Mouse (Mus musculus) intestine, embryonic 15.5 days (tissue): ENCODE measurements around the gene Anks1. TPM values are rescaled to one million over a fixed set of nuclear protein-coding genes. Genes with fewer than 3 reads are reported as not detected.

ENCODE experiments used
- ATAC-seq: fragments of 200-750 bp; cut with Nextera tagmentation; 2 replicates; pipeline ENCODE4 v1.8.0; 2017; ENCODE audit warnings: moderate TSS enrichment, moderate library complexity
- H3K27ac ChIP-seq: fragments of 300-500 bp; sonication (generic); 2 replicates; pipeline ENCODE4 v1.5.1; 2015; ENCODE audit warnings: mild to moderate bottlenecking, inconsistent platforms
- H3K27me3 ChIP-seq: fragments of 300-500 bp; sonication (generic); replicated peaks from 2 replicates; pipeline ENCODE4 v1.6.1; 2015; ENCODE audit warnings: inconsistent platforms
- H3K36me3 ChIP-seq: fragments of 300-500 bp; sonication (generic); 2 replicates; pipeline ENCODE4 v1.6.1; 2015; ENCODE audit warnings: inconsistent platforms
- H3K4me1 ChIP-seq: fragments of 300-500 bp; sonication (generic); replicated peaks from 2 replicates; pipeline ENCODE4 v1.6.1; 2015; ENCODE audit warnings: inconsistent platforms
- H3K4me2 ChIP-seq: fragments of 300-500 bp; sonication (generic); replicated peaks from 2 replicates; pipeline ENCODE4 v1.6.1; 2015; ENCODE audit warnings: mild to moderate bottlenecking, inconsistent platforms
- H3K4me3 ChIP-seq: fragments of 300-500 bp; sonication (generic); replicated peaks from 2 replicates; pipeline ENCODE4 v1.5.1; 2015; ENCODE audit warnings: inconsistent platforms
- H3K9ac ChIP-seq: fragments of 300-500 bp; sonication (generic); 2 replicates; pipeline ENCODE4 v1.6.1; 2015; ENCODE audit warnings: inconsistent platforms
- H3K9me3 ChIP-seq: fragments of 300-500 bp; sonication (generic); 2 replicates; pipeline ENCODE4 v1.6.1; 2016; ENCODE audit warnings: inconsistent platforms
- WGBS: fragments of 180-500 bp; shearing (Covaris S2); methylation state at CpG from one replicate; pipeline ENCODE4 v1.1.7; 2015; 5-methylcytosine and 5-hydroxymethylcytosine counted together
- polyA plus RNA-seq: library from polyadenylated mRNA; unstranded; fragments of >200 nt; fragmentation: Nextera tagmentation; extraction: Ambion mirVana; gene quantifications from 2 replicates; pipeline ENCODE4 v1.2.1, GENCODE M21; 2015

The Anks1 gene
- 12.5 and 13.3 TPM in 2 replicates for polyA plus RNA-seq

DNA sequence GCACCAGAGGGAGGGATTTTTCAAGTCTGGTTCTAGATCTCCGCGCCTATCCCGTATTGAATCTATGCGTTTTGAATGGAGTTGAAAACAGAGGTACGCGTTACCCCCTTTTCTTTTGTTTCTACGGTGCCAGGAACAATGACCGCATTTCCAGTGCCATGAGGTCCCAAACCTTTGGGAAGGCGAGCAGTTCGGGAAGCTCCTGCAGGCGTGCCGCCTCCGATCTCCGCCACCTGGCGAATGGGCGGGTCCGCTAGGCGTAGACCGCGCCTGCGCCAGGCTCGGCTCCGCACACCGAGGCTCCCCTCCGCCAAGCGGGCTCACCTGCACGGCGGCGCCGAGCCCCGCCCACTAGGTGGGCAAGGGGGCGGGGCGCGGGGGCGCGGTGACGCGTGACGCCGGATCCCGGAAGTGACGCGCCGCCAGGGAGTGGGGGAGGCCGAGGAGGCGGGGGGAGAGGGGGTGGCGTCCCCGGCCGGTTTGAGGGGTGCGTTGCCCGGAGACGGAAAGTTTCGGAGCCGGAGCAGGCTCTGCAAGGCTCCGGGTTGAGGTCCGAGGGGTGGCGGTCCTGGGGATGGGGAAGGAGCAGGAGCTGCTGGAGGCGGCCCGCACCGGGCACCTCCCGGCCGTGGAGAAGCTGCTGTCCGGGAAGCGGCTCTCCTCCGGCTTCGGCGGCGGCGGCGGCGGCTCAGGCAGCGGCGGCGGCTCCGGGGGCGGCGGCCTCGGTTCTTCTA, at the start of gene Anks1:
Gene Anks1, plus strand, starts transcription at position 419 of the 734 bp plus-strand sequence.
- Histone ChIP-seq H3K9ac (peak within 1 kb of the TSS; percentile 86), H3K36me3 (no peaks in the 10 kb centered on the region), H3K4me1 (peaks cover 11% of the 10 kb centered on the region), H3K27me3 (no peaks in the 10 kb centered on the region), H3K4me3 (peak within 1 kb of the TSS; percentile 96), H3K27ac (peak within 1 kb of the TSS; percentile 85), H3K9me3 (no peaks in the 10 kb centered on the region), H3K4me2 (peak within 1 kb of the TSS; percentile 85)
- ATAC-seq = peak; percentile 94
- WGBS = under 1% methylated on average over 76 of the region's 78 CpGs

DNA sequence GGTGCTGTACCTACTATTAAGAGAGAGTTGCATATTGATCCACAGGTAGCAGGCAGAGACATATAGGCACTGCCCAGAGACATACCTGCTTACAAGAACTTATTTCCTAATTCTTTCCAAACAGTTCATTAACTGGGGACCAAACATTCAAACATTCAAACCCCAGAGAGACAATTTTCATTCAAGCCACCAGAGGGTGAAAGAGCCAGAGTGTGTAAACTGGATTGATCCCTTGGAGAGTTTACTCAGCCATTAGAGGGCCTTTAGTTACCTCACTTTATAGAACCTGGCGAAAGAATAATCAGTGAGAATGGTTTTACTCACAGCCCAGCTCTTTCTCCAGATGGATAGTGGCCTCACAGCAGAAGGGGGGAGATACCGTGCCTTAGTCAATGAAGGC, 43.6 kb upstream of the Anks1 start:
- no peak for ATAC-seq
- H3K4me3 ChIP-seq = no peak overlapping the region
- H3K9ac ChIP-seq = no peak overlapping the region
- no peaks in the 10 kb centered on the region for H3K27me3 ChIP-seq
- H3K4me1 ChIP-seq = no peaks in the 10 kb centered on the region
- H3K27ac ChIP-seq = no peak overlapping the region
- no peaks in the 10 kb centered on the region for H3K9me3 ChIP-seq
- 64% methylated on average over 2 of the region's 2 CpGs for WGBS
- no peaks in the 10 kb centered on the region for H3K36me3 ChIP-seq
- no peak overlapping the region for H3K4me2 ChIP-seq

DNA sequence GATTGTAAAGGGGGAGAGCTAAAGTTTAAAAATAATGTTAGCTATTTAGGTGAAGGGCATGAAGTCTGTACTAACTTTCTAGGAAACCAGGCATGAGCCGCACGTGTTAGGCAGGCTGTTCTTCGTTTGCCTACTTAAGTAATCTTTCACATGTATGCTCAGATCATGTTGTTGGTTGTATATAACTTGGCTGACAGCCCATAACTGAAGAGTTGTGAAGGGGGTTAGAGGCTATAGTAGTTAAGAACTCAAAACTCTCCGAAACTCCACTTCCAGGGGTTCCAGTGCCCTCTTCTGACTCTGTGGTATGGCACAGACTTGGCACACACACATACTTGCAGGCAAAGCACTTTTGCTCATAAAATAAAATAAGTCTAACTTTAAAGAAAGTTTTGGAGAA, 42.4 kb upstream of the Anks1 start:
- no peaks in the 10 kb centered on the region for H3K27me3 ChIP-seq
- H3K9ac ChIP-seq = no peak overlapping the region
- H3K36me3 ChIP-seq = no peaks in the 10 kb centered on the region
- WGBS = 65% methylated on average over 4 of the region's 4 CpGs
- no peaks in the 10 kb centered on the region for H3K9me3 ChIP-seq
- no peak overlapping the region for H3K27ac ChIP-seq
- H3K4me3 ChIP-seq = no peak overlapping the region
- no peak overlapping the region for H3K4me2 ChIP-seq
- H3K4me1 ChIP-seq = no peaks in the 10 kb centered on the region
- no peak for ATAC-seq

DNA sequence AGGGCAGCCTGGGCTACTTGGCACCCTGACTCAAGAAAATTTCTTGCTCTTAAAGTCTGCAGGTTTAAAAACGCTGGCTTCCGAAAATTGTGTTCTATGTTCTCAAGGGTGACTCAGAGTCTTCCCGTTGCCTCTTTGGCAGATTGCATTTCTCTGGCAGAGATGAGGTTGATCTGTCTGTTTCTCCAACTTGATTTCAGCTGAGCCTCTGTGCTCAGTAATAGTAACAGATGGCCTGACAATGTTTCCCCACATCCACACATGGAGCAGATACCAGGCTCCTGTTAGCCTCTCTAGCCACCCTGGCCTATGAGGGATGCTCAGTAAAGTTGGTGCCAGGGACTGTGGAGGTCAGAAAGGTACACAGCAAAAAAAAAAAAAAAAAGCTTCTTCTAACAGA, 37.3 kb upstream of the Anks1 start:
- ATAC-seq = no peak

DNA sequence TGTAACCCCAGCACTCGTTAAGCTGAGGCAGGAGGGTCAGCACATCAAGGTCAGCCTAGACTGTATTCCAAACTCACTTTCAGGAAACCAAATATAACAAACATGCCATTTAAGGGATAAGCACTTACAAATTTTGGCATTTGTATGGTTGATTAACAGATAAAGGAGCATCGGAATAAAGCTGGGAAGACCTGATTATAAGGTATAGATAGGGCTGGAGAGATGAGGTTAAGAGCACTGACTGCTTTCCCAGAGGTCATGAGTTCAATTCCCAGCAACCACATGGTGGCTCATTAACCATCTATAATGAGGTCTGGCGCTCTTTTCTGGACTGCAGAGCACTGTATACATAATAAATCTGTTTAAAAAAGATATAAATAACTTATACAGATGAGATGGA, 35.5 kb upstream of the Anks1 start:
- peaks cover 3% of the 10 kb centered on the region; the same call in 1 of the 2 replicates for H3K4me1 ChIP-seq
- H3K4me2 ChIP-seq = no peak overlapping the region
- no peak overlapping the region for H3K9ac ChIP-seq
- no peak overlapping the region for H3K27ac ChIP-seq
- no peaks in the 10 kb centered on the region for H3K27me3 ChIP-seq
- no peak for ATAC-seq
- 46% methylated on average over 3 of the region's 3 CpGs for WGBS
- no peaks in the 10 kb centered on the region for H3K9me3 ChIP-seq
- H3K4me3 ChIP-seq = no peak overlapping the region
- no peaks in the 10 kb centered on the region for H3K36me3 ChIP-seq

More for the DNA sequence above, 37.3 kb upstream of the Anks1 start:
- H3K9me3 ChIP-seq = no peaks in the 10 kb centered on the region
- H3K4me1 ChIP-seq = peaks cover 3% of the 10 kb centered on the region; the same call in 1 of the 2 replicates
- H3K27me3 ChIP-seq = no peaks in the 10 kb centered on the region
- H3K27ac ChIP-seq = no peak overlapping the region
- no peak overlapping the region for H3K4me2 ChIP-seq
- no peak overlapping the region for H3K4me3 ChIP-seq
- H3K9ac ChIP-seq = no peak overlapping the region
- WGBS = 90% methylated on average over 3 of the region's 3 CpGs
- H3K36me3 ChIP-seq = no peaks in the 10 kb centered on the region

DNA sequence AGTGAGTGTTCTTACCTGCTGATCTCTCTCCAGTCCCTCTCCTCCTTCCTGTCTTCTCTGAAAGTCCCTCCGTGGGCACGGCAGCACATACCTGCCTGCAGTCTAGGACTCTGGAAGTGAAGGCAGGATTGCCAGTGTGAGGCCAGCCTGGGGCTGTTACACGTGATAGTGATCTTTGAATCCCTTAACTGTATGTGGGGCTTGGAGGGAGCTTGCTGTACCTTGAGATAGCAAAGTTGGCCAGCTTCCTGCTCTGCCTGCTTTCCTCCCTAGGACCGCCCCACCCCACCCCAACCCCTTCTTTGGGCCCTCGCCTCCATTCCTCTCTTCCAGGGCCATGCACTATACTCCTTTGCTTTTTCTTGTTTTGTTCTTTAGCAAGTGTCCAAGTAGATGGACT, 34.6 kb upstream of the Anks1 start:
- Histone ChIP-seq H3K36me3 (no peaks in the 10 kb centered on the region; the same call in 1 of the 2 replicates), H3K4me2 (no peak overlapping the region), H3K27me3 (no peaks in the 10 kb centered on the region), H3K9me3 (no peaks in the 10 kb centered on the region), H3K4me1 (peaks cover 3% of the 10 kb centered on the region; the same call in 1 of the 2 replicates), H3K9ac (no peak overlapping the region), H3K27ac (0 out of 2 replicates have a peak overlapping the region, but pooled peaks have one; percentile 32), H3K4me3 (no peak overlapping the region)
- WGBS = 57% methylated on average over 5 of the region's 5 CpGs
- peak; percentile 91 for ATAC-seq

DNA sequence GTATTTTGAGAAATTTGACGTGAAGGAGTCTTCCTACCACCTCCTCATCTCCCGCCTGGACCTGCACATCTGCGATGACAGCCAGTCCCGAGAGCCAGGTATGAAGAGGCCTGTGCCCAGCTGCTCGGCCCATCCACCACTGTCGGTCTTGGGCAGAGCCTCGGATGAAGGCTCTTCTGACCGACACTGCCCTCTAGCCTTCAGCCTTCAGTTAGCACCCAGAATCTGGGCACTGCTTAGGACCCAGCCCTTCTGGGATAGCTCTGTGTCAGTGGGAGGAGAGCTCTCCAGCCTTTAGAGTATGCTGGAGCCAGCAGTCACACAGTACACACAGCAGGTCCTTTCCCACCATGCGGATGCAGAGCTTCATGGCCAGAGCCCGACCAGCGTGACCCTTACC, 27.6 kb upstream of the Anks1 start:
- Histone ChIP-seq H3K36me3 (peaks cover 38% of the 10 kb centered on the region), H3K27ac (no peak overlapping the region), H3K9ac (no peak overlapping the region), H3K9me3 (no peaks in the 10 kb centered on the region), H3K4me1 (no peaks in the 10 kb centered on the region), H3K27me3 (no peaks in the 10 kb centered on the region), H3K4me3 (no peak overlapping the region), H3K4me2 (no peak overlapping the region)
- ATAC-seq = peak; percentile 49; the same call in 1 of the 2 replicates
- 61% methylated on average over 11 of the region's 11 CpGs for WGBS

DNA sequence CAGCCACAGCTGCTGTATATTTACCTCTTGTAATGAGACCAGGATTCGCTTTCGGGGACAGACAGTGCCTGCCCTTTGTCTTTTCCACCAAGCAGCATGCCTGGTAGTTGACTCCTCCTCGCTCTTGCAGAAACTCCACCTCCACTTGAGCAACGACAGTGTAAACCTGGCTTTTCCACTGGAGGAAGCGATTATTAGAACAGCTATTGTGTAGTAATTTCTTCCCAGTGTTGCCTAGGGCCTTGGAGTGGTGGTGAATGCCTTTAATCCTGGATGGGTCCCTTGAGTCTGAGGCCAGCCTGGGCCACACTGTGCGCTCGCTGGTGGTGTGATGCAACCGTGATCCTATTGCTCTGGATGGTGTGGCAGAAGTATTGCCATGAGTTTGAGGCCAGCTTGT, 26.0 kb upstream of the Anks1 start:
- Histone ChIP-seq H3K4me3 (no peak overlapping the region), H3K27me3 (no peaks in the 10 kb centered on the region), H3K9ac (no peak overlapping the region), H3K27ac (no peak overlapping the region), H3K4me2 (no peak overlapping the region), H3K36me3 (peaks cover 45% of the 10 kb centered on the region), H3K9me3 (no peaks in the 10 kb centered on the region), H3K4me1 (no peaks in the 10 kb centered on the region)
- WGBS = 85% methylated on average over 8 of the region's 8 CpGs
- ATAC-seq = no peak

DNA sequence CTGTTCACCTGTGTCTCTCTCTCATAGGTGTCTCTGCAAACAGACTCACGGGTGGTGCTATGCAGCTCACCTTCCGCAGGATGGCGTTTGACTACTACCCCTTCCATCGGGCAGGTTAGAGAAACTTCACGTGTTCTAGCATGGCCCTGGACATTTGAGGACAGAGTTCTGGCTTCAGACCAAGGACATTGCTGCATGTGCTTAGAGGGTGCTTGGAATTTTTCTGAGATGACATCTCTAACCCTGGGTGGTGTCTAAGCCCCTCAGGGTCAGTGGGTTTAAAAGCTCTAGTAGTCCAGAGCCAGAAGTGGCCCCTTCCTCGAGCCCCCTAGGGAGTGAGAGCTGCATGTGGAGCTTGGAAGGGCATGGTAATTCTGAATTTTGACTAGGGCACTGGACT, 25.1 kb upstream of the Anks1 start:
- H3K36me3 ChIP-seq = peaks cover 45% of the 10 kb centered on the region
- ATAC-seq = no peak
- H3K27me3 ChIP-seq = no peaks in the 10 kb centered on the region
- H3K4me1 ChIP-seq = no peaks in the 10 kb centered on the region
- 93% methylated on average over 6 of the region's 6 CpGs for WGBS
- H3K9ac ChIP-seq = no peak overlapping the region
- H3K9me3 ChIP-seq = no peaks in the 10 kb centered on the region
- no peak overlapping the region for H3K4me3 ChIP-seq
- no peak overlapping the region for H3K4me2 ChIP-seq
- no peak overlapping the region for H3K27ac ChIP-seq

DNA sequence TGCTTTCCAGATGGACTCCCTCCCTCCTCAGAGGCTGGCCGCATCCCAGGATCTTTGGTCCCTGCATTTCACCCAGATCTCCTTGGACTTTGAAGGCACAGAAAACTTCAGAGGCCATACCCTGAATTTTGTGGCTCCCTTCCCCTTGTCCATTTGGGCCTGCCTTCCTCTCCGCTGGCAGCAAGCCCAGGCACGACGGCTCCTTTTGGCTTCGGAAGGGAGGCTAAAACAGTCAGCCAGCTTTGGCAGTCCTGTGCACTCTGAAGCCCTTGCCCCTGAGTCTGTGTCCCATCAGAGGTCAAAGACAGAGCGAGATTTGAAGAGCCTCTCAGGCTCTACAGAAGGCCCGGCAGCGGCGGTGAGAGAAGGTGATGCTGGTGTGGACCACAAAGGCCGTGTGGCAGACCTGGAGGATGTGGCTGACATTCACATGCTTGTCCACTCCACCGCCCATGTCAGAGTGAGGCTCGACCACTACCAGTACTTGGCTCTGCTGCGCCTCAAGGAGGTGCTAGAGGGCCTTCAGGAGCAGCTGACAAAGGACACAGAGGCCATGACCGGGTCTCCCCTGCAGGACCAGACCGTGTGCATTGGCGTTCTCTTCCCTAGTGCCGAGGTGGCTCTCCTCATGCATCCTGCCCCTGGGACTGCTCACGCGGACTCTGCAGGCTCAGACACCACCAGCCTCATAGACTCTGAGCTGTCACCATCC, 22.5 kb upstream of the Anks1 start:
- no peak for ATAC-seq
- Histone ChIP-seq H3K4me2 (no peak overlapping the region), H3K27me3 (no peaks in the 10 kb centered on the region), H3K4me1 (no peaks in the 10 kb centered on the region), H3K9me3 (no peaks in the 10 kb centered on the region), H3K9ac (no peak overlapping the region), H3K36me3 (peaks cover 39% of the 10 kb centered on the region), H3K27ac (no peak overlapping the region), H3K4me3 (no peak overlapping the region)
- 77% methylated on average over 19 of the region's 19 CpGs for WGBS

DNA sequence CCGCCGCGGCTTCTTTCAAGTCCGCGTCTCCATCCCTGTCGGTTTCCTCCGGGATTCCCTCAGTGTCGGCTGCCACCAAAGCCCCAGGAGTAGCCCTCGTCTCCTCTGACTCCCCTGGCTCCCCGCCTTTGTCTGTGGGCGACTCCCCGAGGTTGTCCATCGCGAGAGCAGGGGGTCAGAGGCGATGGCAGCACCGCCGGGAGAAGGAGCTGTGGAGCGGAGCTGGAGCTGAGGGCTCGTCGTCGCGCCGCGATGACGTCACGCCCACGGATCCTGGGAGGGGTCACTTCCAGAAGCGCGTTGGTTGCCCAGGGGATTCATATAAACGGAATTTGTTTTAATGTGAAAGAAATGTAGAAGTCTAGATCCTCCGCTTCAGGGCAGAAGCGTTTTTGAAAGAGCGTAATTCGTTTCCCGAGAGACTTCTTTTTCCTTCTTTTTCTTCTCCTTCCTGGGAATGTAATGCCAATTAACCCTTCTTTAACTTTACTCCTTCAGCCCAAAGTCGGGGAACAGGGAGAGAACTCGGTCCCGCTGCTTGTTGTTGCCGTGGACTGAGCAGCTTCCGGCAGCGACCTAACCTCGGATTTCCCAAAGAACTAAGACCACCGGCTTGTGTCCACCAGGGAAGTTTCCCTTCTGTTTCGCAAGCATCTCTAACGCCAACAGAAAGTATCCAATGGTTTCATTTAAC, 1.4 kb upstream of the Anks1 start:
- peak overlapping the region; percentile 61 for H3K27ac ChIP-seq
- peaks cover 4% of the 10 kb centered on the region for H3K4me1 ChIP-seq
- H3K4me3 ChIP-seq = peak overlapping the region; percentile 96
- peak overlapping the region; percentile 85 for H3K4me2 ChIP-seq
- under 1% methylated on average over 45 of the region's 45 CpGs for WGBS
- H3K9me3 ChIP-seq = no peaks in the 10 kb centered on the region
- peak overlapping the region; percentile 82 for H3K9ac ChIP-seq
- 0 out of 2 replicates have a peak, but pooled peaks cover under 1% of the 10 kb centered on the region for H3K36me3 ChIP-seq
- H3K27me3 ChIP-seq = no peaks in the 10 kb centered on the region
- peak; percentile 48; the same call in 1 of the 2 replicates for ATAC-seq

DNA sequence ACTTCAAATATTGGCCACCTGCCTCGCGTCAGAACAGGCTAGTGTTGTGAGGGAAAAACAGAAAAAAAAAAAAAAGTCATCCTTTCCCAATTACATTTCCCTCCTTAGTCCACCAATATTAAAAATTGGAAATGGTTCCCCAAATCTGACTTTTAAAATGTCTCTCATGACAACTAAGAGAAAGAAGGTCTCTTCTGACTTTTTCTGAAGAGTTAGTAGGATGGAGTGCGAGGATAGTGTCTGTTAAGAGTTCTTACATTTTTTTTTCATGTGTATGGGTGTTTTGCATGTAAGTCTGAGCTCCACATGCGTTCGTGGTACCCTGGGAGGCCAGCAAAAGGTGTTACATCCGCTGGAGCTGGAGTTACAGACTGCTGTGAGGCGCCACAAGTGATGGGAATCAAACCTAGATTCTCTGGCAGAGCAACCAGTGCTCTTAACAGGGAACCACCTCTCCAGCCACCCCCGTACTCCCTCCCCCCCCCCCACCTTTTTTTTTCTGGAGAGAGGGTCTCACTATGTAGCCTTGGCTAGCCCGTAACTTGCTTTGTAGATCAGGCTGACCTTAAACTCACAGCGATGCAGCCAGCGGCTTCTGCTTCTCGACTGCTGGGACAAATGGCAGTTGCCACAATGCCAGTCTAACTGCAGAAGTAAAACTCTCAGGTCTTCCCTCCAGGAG, 759 bp upstream of the Anks1 start:
- H3K36me3 ChIP-seq = no peaks in the 10 kb centered on the region
- peak overlapping the region; percentile 85 for H3K4me2 ChIP-seq
- H3K27me3 ChIP-seq = no peaks in the 10 kb centered on the region
- H3K9me3 ChIP-seq = no peaks in the 10 kb centered on the region
- ATAC-seq = no peak
- peak overlapping the region; percentile 86 for H3K9ac ChIP-seq
- 0% methylated on average over 12 of the region's 12 CpGs for WGBS
- peak overlapping the region; percentile 85 for H3K27ac ChIP-seq
- peak overlapping the region; percentile 96 for H3K4me3 ChIP-seq
- peaks cover 7% of the 10 kb centered on the region for H3K4me1 ChIP-seq
